Mouse (Mus musculus) kidney, adult 2 months (tissue): ENCODE measurements around the gene Rnf43. TPM values are rescaled to one million over a fixed set of nuclear protein-coding genes. Genes with fewer than 3 reads are reported as not detected.

ENCODE experiments used
- DNase-seq: peaks from one replicate; pipeline ENCODE4 v3.0.0; 2021
- H3K27ac ChIP-seq: fragments of 200-500 bp; 2 replicates; pipeline ENCODE4 v1.5.1; 2012; ENCODE audit warnings: low read depth, low read length, control low read depth, inconsistent platforms; ENCODE audit not compliant: insufficient read depth
- H3K27me3 ChIP-seq: fragments of 200-500 bp; replicated peaks from 2 replicates; pipeline ENCODE4 v1.6.1; 2012; ENCODE audit warnings: mild to moderate bottlenecking, moderate library complexity, low read length, inconsistent platforms; ENCODE audit not compliant: control insufficient read depth, insufficient read depth
- H3K36me3 ChIP-seq: fragments of 200-500 bp; 2 replicates; pipeline ENCODE4 v1.6.1; 2012; ENCODE audit warnings: mild to moderate bottlenecking, moderate library complexity, low read length, inconsistent platforms; ENCODE audit not compliant: control insufficient read depth, insufficient read depth
- H3K4me1 ChIP-seq: fragments of 200-500 bp; 2 replicates; pipeline ENCODE4 v1.6.1; 2011; ENCODE audit warnings: low read length; ENCODE audit not compliant: control insufficient read depth, insufficient read depth
- H3K4me3 ChIP-seq: fragments of 200-500 bp; 2 replicates; pipeline ENCODE4 v1.5.1; 2011; ENCODE audit warnings: mild to moderate bottlenecking, low read depth, low read length, control low read depth; ENCODE audit not compliant: insufficient read depth
- CTCF ChIP-seq: fragments of 200-500 bp; conservative IDR thresholded peaks from 2 replicates; pipeline ENCODE4 v1.5.1; 2011; ENCODE audit warnings: low read depth, mild to moderate bottlenecking, control low read depth, low read length, moderate library complexity, mixed read lengths; ENCODE audit not compliant: insufficient read depth, insufficient read length
- POLR2A ChIP-seq: fragments of 200-500 bp; IDR thresholded peaks from one replicate; pipeline ENCODE4 v1.6.1; 2011; ENCODE audit warnings: low read depth, low read length, control low read depth
- WGBS: fragments of 180-500 bp; shearing (Covaris S2); methylation state at CpG from one replicate; pipeline ENCODE4 v1.1.7; 2018; 5-methylcytosine and 5-hydroxymethylcytosine counted together
- polyA plus RNA-seq: library from polyadenylated mRNA; depleted of rRNA; stranded (reverse); fragments of >200 nt; gene quantifications from 2 replicates; pipeline ENCODE4 v1.2.3, GENCODE M21; 2012

The Rnf43 gene
- polyA plus RNA-seq, 1 experiment: 4.0 TPM

DNA sequence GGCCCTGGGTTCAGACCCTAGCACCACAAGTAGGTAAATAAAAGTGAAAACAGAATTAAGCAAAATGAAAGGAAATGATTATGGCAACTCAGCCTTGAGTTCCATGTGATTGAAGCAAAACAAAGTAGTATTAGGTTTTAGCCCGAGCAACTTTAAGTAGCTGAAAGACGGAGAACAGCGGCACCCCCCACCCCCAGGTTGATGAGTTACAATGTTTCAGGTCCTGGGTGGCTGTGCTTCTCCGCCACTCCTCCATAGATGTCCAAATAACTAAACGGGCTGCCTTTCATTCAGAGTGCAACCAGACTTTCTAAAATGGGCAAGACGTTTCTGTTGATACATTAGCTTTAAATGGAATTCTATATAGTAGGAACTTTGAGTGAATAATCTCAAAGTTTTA is 13.1 kb downstream of the Rnf43 start:
- no peak for TF ChIP-seq CTCF
- TF ChIP-seq POLR2A: no peak
- WGBS: 70% methylated on average over 6 of the region's 6 CpGs
- no peak for DNase-seq

GRCm38 (mm10) chr11:87677756-87678155 is 15.2 kb downstream of the Rnf43 start:
- WGBS: 67% methylated on average over 5 of the region's 5 CpGs
- H3K27ac ChIP-seq: no peak overlapping the region
- TF ChIP-seq CTCF: no peak
- TF ChIP-seq POLR2A: no peak

More for the DNA sequence above, 13.1 kb downstream of the Rnf43 start:
- no peaks in the 10 kb centered on the region for H3K4me1 ChIP-seq
- H3K36me3 ChIP-seq: no peaks in the 10 kb centered on the region
- H3K27me3 ChIP-seq: no peaks in the 10 kb centered on the region
- H3K4me3 ChIP-seq: no peak overlapping the region
- H3K27ac ChIP-seq: no peak overlapping the region

DNA sequence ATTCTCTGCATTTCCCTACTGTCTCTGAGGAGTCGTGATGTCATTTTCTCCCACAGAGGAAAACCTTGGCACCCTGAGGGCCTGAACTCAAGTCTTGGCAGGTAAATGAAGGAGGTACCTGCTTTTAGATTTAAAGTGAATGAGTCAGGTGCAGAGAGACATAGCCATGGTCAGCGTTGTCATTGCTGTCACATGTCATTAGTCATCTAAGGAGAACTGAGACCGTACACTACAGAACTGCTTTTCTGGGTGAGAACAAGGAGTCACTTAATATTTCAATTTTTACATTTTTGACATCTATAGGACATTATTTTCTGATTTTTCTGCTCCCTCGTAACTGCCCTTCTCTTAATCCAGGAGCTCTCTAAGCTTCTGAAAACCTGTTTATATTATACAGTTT is 16.0 kb downstream of the Rnf43 start:
- WGBS: 71% methylated on average over 4 of the region's 4 CpGs
- no peak for DNase-seq
- Histone ChIP-seq H3K36me3 (no peaks in the 10 kb centered on the region), H3K4me1 (no peaks in the 10 kb centered on the region), H3K27ac (no peak overlapping the region), H3K27me3 (no peaks in the 10 kb centered on the region), H3K4me3 (no peak overlapping the region)
- TF ChIP-seq CTCF (no peak), POLR2A (no peak)

More at GRCm38 (mm10) chr11:87677756-87678155, 15.2 kb downstream of the Rnf43 start:
- no peak for DNase-seq
- H3K36me3 ChIP-seq: no peaks in the 10 kb centered on the region
- H3K4me1 ChIP-seq: no peaks in the 10 kb centered on the region
- H3K4me3 ChIP-seq: no peak overlapping the region
- no peaks in the 10 kb centered on the region for H3K27me3 ChIP-seq

DNA sequence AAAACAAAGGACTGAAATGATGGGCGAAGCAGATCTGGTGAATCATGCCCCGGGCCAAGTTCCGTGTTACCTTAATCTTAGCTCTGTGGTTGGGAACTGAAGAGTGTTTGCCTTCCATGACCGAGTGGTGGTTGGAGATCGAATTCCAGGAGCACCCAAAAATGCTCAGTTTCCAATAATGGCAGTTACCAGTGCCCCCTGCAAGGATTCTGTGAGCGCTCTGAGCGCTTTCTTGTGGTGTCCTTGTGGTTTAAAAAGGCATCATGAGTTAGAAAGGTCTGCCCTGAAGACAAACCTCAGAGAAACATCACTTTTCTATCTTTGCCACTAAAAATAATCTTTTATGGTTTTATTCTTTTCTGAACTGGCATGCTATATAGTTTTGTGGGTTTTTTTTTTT is 16.5 kb downstream of the Rnf43 start:
- no peaks in the 10 kb centered on the region for H3K27me3 ChIP-seq
- TF ChIP-seq CTCF: no peak
- no peak for TF ChIP-seq POLR2A
- H3K4me1 ChIP-seq: no peaks in the 10 kb centered on the region
- no peak overlapping the region for H3K27ac ChIP-seq
- H3K36me3 ChIP-seq: no peaks in the 10 kb centered on the region
- H3K4me3 ChIP-seq: no peak overlapping the region
- 91% methylated on average over 7 of the region's 7 CpGs for WGBS
- no peak for DNase-seq

GRCm38 (mm10) chr11:87680786-87681185 is 18.3 kb downstream of the Rnf43 start:
- no peak for DNase-seq
- Histone ChIP-seq H3K27ac (no peak overlapping the region), H3K4me3 (no peak overlapping the region), H3K27me3 (no peaks in the 10 kb centered on the region), H3K36me3 (no peaks in the 10 kb centered on the region), H3K4me1 (no peaks in the 10 kb centered on the region)
- TF ChIP-seq POLR2A: no peak
- no peak for TF ChIP-seq CTCF
- 69% methylated on average over 9 of the region's 9 CpGs for WGBS

DNA sequence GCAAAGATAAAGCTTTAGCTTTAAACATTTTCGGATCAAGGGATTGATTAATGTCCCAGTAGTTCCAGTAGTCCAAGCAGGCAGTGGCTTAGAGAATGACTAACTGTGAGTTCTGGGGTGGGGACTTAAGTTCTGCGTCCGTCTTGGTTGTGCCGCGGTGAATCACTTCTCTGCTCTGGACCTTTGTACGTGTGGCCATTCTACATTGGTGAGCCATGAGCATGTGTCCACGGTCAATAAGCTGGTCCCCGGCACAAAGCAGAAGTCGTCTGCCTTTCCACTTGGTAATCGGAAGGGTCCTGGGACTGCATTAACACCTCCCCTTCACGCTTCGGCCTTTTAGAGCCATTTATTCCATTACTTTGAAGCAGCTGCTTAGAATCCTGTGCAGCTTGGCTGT is 19.6 kb downstream of the Rnf43 start:
- Histone ChIP-seq H3K4me1 (no peaks in the 10 kb centered on the region), H3K4me3 (no peak overlapping the region), H3K36me3 (no peaks in the 10 kb centered on the region), H3K27ac (no peak overlapping the region), H3K27me3 (no peaks in the 10 kb centered on the region)
- 60% methylated on average over 12 of the region's 12 CpGs for WGBS
- no peak for TF ChIP-seq POLR2A
- TF ChIP-seq CTCF: no peak
- DNase-seq: no peak

DNA sequence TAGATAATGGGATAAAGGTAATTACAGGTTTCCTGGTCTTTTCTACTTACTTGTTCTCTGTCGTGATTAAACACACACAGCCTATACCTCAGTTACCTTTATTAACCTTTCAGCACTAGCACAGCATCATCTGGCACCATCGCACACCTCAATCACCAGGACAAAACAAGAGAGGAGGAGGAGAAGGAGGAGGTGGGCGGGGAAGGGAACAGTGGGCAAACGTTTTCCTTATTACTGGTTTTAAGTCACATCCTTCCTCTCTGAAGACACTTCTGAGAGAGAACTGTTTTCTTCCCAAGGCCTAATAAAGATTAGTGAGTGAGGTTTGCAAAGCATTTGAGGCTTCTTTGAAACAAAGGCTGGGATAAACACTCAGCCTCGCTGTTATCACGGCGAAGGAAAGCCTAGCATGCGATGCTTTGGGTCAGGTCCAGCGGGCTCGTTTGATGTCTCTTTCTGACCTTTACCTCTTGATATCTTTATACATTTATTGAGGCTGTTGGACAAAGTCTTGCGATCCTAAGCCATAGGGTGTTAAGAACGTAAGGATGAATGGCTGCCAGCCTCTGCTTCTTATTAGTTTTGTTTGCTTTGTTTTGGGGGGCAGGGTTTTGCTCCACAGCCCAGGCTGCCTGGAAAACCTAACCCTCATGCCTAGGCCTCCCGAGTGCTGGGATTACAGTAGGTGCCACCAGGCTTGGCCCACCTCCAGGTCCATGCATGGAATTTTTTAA is 20.5 kb downstream of the Rnf43 start:
- Histone ChIP-seq H3K27ac (no peak overlapping the region), H3K4me1 (no peaks in the 10 kb centered on the region), H3K4me3 (no peak overlapping the region), H3K27me3 (no peaks in the 10 kb centered on the region), H3K36me3 (no peaks in the 10 kb centered on the region)
- TF ChIP-seq CTCF (no peak), POLR2A (no peak)
- no peak for DNase-seq
- 43% methylated on average over 13 of the region's 13 CpGs for WGBS
